Mouse (Mus musculus) olfactory bulb, adult 2 months (tissue): ENCODE measurements around the gene Nacad.

Source experiments
- CTCF ChIP-seq: fragments of 200-500 bp; IDR thresholded peaks from 2 replicates; pipeline ENCODE4 v1.5.1; 2012; ENCODE audit warnings: low read depth, mild to moderate bottlenecking, low read length, moderate library complexity; ENCODE audit not compliant: insufficient read depth
- POLR2A ChIP-seq: fragments of 200-500 bp; IDR thresholded peaks from 2 replicates; pipeline ENCODE4 v1.6.1; 2012; ENCODE audit warnings: mild to moderate bottlenecking, low read depth, low read length, moderate library complexity; ENCODE audit not compliant: insufficient read depth

DNA sequence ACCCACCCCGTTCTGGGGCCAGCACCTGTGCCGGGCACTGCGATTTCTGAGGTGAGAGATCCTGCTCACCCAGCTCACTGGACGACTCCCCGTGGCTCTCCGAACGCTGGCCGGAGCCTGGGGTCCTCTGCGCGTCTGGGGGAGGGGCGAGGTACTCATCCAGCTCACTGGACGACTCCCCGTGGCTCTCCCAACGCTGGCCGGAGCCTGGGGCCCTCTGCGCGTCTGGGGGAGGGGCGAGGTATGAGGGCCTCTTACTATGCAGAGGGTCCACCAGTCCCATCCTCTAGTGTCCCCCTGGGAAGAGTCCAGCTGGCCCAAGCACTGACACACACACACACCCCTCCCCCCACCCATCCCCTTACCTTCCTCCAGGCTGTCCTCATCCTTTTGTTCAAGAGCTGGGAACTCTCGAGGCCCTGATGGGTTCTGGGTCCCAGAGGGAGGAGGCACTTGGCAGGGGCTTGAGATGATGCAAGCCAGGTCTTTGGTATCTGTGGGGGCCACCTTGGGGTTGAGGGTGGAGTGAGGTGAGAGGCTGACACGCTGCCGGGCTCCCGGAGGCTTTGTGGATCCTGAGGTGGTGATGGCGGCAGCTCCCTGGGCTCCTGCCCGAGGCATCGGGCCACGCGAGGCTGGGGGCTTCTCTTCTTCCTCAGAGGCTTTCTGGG, 6.7 kb downstream of the Nacad start:
- TF ChIP-seq CTCF (no peak), POLR2A (no peak)
